Mouse (Mus musculus): ENCODE measurements at regions not wholly inside any gene's neighbourhood (a gene's known extent, or its start where the extent isn't known, plus 50 kb on each side); places are given as distances from the start of the nearest gene placed in this dataset.
"Not testable (repeated sequence)": the region's sequence is repeated elsewhere in the genome, so short reads cannot be mapped to it uniquely, and the experiment has no call there.

GRCm38 (mm10) chr12:48819168-48819567, 563.3 kb upstream of the Foxg1 start:
- no peak for DNase-seq (ENCODE audit: low spot score)

GRCm38 (mm10) chr12:48820206-48820605, 562.3 kb upstream of the Foxg1 start:
- DNase-seq (ENCODE audit: low spot score) = no peak

DNA sequence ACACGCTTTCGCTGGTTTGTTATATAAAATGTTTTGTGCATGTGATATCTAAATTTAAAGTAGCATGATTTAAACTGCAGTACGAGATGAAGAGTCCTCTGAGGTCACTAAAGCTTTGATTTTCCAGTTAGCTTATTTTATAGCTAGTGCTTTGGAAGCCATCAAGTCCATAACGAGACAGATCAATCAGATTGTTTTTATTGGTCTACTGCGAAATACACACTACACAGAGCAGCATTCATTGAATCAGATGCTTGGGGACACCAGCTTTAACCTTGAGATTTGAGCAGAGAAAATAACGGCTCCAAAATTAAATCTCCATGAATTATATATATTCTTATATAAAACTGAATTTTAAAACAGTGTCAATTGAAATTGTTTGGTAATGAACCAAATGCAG, 556.2 kb upstream of the Foxg1 start:
- no peak for DNase-seq (ENCODE audit: low spot score)

GRCm38 (mm10) chr12:48853356-48853755, 529.1 kb upstream of the Foxg1 start:
- not testable (repeated sequence) for DNase-seq (ENCODE audit: low spot score)

- DNase-seq (ENCODE audit: low spot score) = no peak
Observed at GRCm38 (mm10) chr12:48854016-48854415, 528.4 kb upstream of the Foxg1 start.

DNA sequence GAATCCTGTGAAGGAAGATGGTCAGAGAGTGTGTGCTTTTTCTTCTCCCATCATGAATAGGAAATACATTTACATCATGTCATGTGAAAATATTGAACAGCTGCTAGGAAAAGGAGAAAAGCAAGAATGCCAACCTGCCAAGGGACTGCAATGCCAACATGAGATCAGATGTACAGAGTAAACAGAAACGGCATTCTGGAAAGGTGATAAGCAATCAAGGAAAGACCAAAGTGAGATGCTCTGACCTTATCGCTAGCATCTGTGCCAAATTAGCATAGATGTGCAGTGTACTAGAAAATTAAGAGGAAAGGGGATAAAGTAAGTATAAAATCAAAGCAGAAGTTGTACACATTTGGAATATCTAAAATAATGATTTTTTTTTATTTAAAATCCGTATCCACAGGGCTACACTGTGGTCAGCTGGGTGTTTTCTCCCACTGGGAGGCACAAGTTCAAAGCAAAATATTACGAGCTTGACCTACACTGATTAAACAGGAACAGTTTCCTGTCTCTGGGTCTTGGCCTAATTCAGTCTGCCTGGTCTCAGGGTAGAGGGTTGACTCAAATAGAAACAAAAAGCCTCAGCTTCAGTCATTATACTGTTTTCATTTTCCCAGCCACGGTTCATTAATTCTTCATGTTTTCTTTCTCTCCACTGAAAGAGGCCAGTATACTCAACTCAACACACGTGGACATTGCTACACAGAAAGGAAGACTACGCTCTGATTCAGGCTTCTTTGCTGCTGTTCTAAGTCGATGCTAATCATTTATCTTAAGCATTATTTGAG, 504.0 kb upstream of the Foxg1 start:
- peak; percentile 6 for DNase-seq (ENCODE audit: low spot score)

All from embryo, embryonic 10 days (tissue).